ENCODE assay signal across 9 mouse cellular contexts in the genomic region with DNA sequence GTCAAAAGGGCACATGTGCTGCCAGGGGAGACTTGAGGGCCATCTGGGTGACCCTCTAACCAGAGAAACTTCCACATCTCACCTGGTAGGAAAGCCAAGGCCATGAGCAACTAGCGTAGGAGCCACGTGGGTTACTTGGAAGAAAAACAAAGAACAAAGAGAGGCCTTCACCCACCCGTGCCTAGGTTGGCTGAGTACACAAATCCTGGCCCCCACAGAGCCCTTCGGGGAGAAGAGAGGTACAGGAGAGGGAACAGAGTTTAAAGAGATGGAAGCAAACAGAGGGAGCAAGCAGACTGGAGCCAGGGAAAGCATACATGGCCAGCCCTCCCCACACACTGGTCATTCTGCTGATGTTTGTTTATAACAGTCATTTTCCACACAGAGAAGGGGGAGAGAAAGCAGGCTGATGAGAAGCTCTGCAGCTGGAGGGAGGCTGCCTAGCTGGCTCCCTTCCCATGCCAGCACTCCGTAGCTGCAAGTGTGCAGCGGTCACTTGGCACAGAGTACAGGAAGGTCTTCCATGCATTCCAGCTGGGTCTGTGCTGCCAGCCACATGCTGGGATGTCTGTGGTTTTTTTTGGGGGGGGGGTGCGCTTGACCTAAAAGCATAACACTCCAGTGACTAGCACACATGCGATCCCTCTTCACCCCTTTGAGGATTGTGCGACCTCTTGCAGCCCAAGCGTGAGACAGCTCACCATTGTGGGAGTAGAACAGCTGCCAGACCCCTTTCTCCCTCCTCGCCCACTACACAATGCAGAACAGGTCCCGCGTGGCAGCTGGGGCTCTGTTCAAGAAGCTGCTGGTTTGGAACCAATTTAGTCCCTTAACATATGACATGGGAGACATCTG.
DNase-seq lines count a peak whose midpoint lies in the region; ATAC-seq and TF ChIP-seq lines count a peak whose summit lies in the region.
"Had no signal": no experiment of that assay in that cellular context is flagged by ENCODE, and none has a peak within 500 bp of the region (broad histone marks: within the 10 kb centered on the region; RNA-seq: fewer than 3 reads in every experiment).

No protein-coding gene starts in this region.

- no peak for TF ChIP-seq POLR2A in brain, embryonic 14.5 days (IDR thresholded peaks at IDR 0.05; ENCODE audit: borderline replicate concordance, extremely low read depth, insufficient read depth, insufficient read length, poor library complexity, severe bottlenecking)

- H3K4me2 ChIP-seq in midbrain, postnatal 0 days (ENCODE audit: low read depth, low read length, poor library complexity, severe bottlenecking) = no peak overlapping the region
- H3K4me2 ChIP-seq: liver, embryonic 15.5 days had no signal

- peak overlapping the region; percentile 76 for H3K4me3 ChIP-seq in gastrocnemius, adult 2 months
- no peak overlapping the region for H3K4me3 ChIP-seq in midbrain, postnatal 0 days (ENCODE audit: low read depth, low read length)
- H3K4me3 ChIP-seq in layer of hippocampus, adult 2 months = no peak overlapping the region
- H3K4me3 ChIP-seq: liver, embryonic 15.5 days had no signal

- peak; percentile 65 for DNase-seq in gastrocnemius, adult 2 months
- DNase-seq in gastrocnemius, adult 18-20 months (ENCODE audit: low spot score) = no peak
- DNase-seq in brain, embryonic 14.5 days (ENCODE audit: low read depth) = peak; percentile 76
- DNase-seq in kidney, adult 11 months = peak; percentile 79
- peak; percentile 74 for DNase-seq in midbrain, postnatal 0 days (ENCODE audit: low spot score)
- DNase-seq in c-Kit-positive CD71-positive TER-119-positive erythroid progenitor cells, embryonic 14.5 days (ENCODE audit: low spot score) = no peak
- no peak for DNase-seq in layer of hippocampus, adult 2 months (ENCODE audit: low spot score in 2 of 2)
- DNase-seq in cerebellum, adult 18-20 months = no peak

- TF ChIP-seq CTCF in gastrocnemius, adult 2 months (IDR thresholded peaks at IDR 0.05) = no peak
- TF ChIP-seq CTCF in brain, embryonic 14.5 days (IDR thresholded peaks at IDR 0.05; ENCODE audit: borderline replicate concordance, extremely low read depth, insufficient read depth, insufficient read length) = no peak
- TF ChIP-seq CTCF in midbrain, postnatal 0 days (IDR thresholded peaks at IDR 0.05) = no peak
- TF ChIP-seq CTCF in layer of hippocampus, adult 2 months (conservative IDR thresholded peaks at IDR 0.05) = no peak

- H3K27me3 ChIP-seq in midbrain, postnatal 0 days (ENCODE audit: insufficient read depth, low read length) = no peaks in the 10 kb centered on the region
- H3K27me3 ChIP-seq: liver, embryonic 15.5 days had no signal

- peaks cover 8% of the 10 kb centered on the region; the same call in 1 of the 2 replicates for H3K4me1 ChIP-seq in midbrain, postnatal 0 days (ENCODE audit: insufficient read depth, low read length)
- H3K4me1 ChIP-seq: liver, embryonic 15.5 days had no signal

- WGBS in midbrain, postnatal 0 days = 43% methylated on average over 13 of the region's 13 CpGs

- no peaks in the 10 kb centered on the region for H3K9me3 ChIP-seq in midbrain, postnatal 0 days (ENCODE audit: low read length)
- H3K9me3 ChIP-seq: liver, embryonic 15.5 days had no signal

- peak overlapping the region; percentile 95 for H3K27ac ChIP-seq in gastrocnemius, adult 2 months
- no peak overlapping the region for H3K27ac ChIP-seq in midbrain, postnatal 0 days (ENCODE audit: low read depth, low read length)
- no peak overlapping the region for H3K27ac ChIP-seq in layer of hippocampus, adult 2 months
- H3K27ac ChIP-seq: liver, embryonic 15.5 days had no signal

- peak; percentile 41; the same call in 1 of the 2 replicates for ATAC-seq in midbrain, postnatal 0 days (ENCODE audit: low FRiP score)

- H3K9ac ChIP-seq in midbrain, postnatal 0 days (replicated peaks; ENCODE audit: low read length, poor library complexity, severe bottlenecking) = no peak overlapping the region
- H3K9ac ChIP-seq: liver, embryonic 15.5 days had no signal

- no peaks in the 10 kb centered on the region for H3K36me3 ChIP-seq in midbrain, postnatal 0 days (ENCODE audit: insufficient read depth, low read length)

- intact Hi-C loops in gastrocnemius, adult 2 months (cut with DNase I) = loop anchor here (2.0 kb wide), 1 partner anchor 92 kb away; a partner anchor contains a TSS

Comparison
In these comparisons a context has a peak if more than half of its experiments do, and no peak if none do; other contexts are left out.
1. DNase-seq: peak in gastrocnemius, adult 2 months (single experiment), brain, embryonic 14.5 days (single experiment), kidney, adult 11 months (single experiment) and midbrain, postnatal 0 days (single experiment); none in gastrocnemius, adult 18-20 months (single experiment), c-Kit-positive CD71-positive TER-119-positive erythroid progenitor cells, embryonic 14.5 days (single experiment), layer of hippocampus, adult 2 months (0 of 2) and cerebellum, adult 18-20 months (0 of 2).